Mouse (Mus musculus) CH12.LX (cell line): ENCODE results near the gene Tex10.

Experiments
- CTCF ChIP-seq, 2 experiments: IDR thresholded peaks in 1 of 2; conservative IDR thresholded peaks in 1 of 2; 2 replicates each; pipeline ENCODE4 v1.5.1; 2011 to 2012; ENCODE audit warnings: low read depth in 2 of 2, low read length in 2 of 2, improper control_type of control experiment in 1 of 2, inconsistent platforms in 1 of 2, mild to moderate bottlenecking in 1 of 2, moderate library complexity in 1 of 2
- IRF4 ChIP-seq: IDR thresholded peaks from 2 replicates; pipeline ENCODE4 v1.6.1; 2014; ENCODE audit warnings: low read depth, mild to moderate bottlenecking, inconsistent platforms, low read length, improper control_type of control experiment
- MAX ChIP-seq: IDR thresholded peaks from 2 replicates; pipeline ENCODE4 v1.6.1; 2011; ENCODE audit warnings: low read length, improper control_type of control experiment
- MEF2A ChIP-seq: IDR thresholded peaks from 2 replicates; pipeline ENCODE4 v1.6.1; 2014; ENCODE audit warnings: low read depth, mild to moderate bottlenecking, inconsistent platforms, low read length, improper control_type of control experiment, borderline replicate concordance
- MXI1 ChIP-seq: IDR thresholded peaks from 2 replicates; pipeline ENCODE4 v1.6.1; 2011; ENCODE audit warnings: mild to moderate bottlenecking, low read depth, low read length, improper control_type of control experiment
- POLR2AphosphoS2 ChIP-seq: IDR thresholded peaks from 2 replicates; pipeline ENCODE4 v1.6.1; 2011; ENCODE audit warnings: low read depth, low read length, improper control_type of control experiment
- ZNF384 ChIP-seq: IDR thresholded peaks from 2 replicates; pipeline ENCODE4 v1.6.1; 2012; ENCODE audit warnings: low read depth, low read length, improper control_type of control experiment, inconsistent platforms

GRCm38 (mm10) chr4:48492510-48492909, 19.3 kb upstream of the Tex10 start:
- TF ChIP-seq CTCF (conservative IDR thresholded peaks at IDR 0.05 in 1 of 2, IDR thresholded peaks at IDR 0.05 in 1 of 2; ENCODE audit: low read depth in 2 of 2, low read length in 2 of 2) (no peak), MXI1 (no peak), IRF4 (no peak), MAX (no peak), MEF2A (no peak), ZNF384 (no peak), POLR2AphosphoS2 (no peak)
